Mouse (Mus musculus) myocyte (in vitro differentiated cells): ENCODE data around the gene Gzmk. TPM values are rescaled to one million over a fixed set of nuclear protein-coding genes. Genes with fewer than 3 reads are reported as not detected.

Experiments used
- H3K27me3 ChIP-seq: one replicate; pipeline ENCODE4 v1.6.1; 2011; ENCODE audit not compliant: control insufficient read depth, insufficient read depth, insufficient read length
- H3K36me3 ChIP-seq: one replicate; pipeline ENCODE4 v1.6.1; 2011; ENCODE audit not compliant: control insufficient read depth, insufficient read depth
- H3K4me2 ChIP-seq: one replicate; pipeline ENCODE4 v1.6.1; 2011; ENCODE audit warnings: low read depth, control low read depth
- H3K4me3 ChIP-seq: one replicate; pipeline ENCODE4 v1.5.1; 2011; ENCODE audit warnings: mild to moderate bottlenecking, control low read depth, moderate library complexity
- H3K79me2 ChIP-seq: one replicate; pipeline ENCODE4 v1.6.1; 2011; ENCODE audit not compliant: control insufficient read depth, insufficient read depth
- H3ac ChIP-seq: one replicate; pipeline ENCODE4 v1.6.1; 2011; ENCODE audit not compliant: control insufficient read depth, insufficient read length
- CEBPB ChIP-seq: IDR thresholded peaks from 2 replicates; pipeline ENCODE4 v1.6.1; 2011; ENCODE audit warnings: mild to moderate bottlenecking, moderate library complexity; ENCODE audit not compliant: poor library complexity, insufficient read depth, severe bottlenecking
- E2F4 ChIP-seq: IDR thresholded peaks from one replicate; pipeline ENCODE4 v1.6.1; 2011; ENCODE audit warnings: mild to moderate bottlenecking, control low read depth, moderate library complexity; ENCODE audit not compliant: insufficient read depth
- MAX ChIP-seq: IDR thresholded peaks from one replicate; pipeline ENCODE4 v1.6.1; 2011; ENCODE audit warnings: low read depth, mild to moderate bottlenecking, control low read depth
- MYOD1 ChIP-seq, 3 experiments: IDR thresholded peaks; one replicate each; pipeline ENCODE4 v1.6.1; 2011; ENCODE audit warnings: control low read depth in 2 of 3, low read depth in 2 of 3, mild to moderate bottlenecking in 2 of 3, moderate library complexity in 1 of 3; ENCODE audit not compliant: insufficient read length in 2 of 3, control insufficient read depth in 1 of 3
- MYOG ChIP-seq, 3 experiments: IDR thresholded peaks; one replicate each; pipeline ENCODE4 v1.6.1; 2011; ENCODE audit warnings: control low read depth in 2 of 3, low read depth in 2 of 3, mild to moderate bottlenecking in 2 of 3; ENCODE audit not compliant: insufficient read length in 2 of 3, control insufficient read depth in 1 of 3, insufficient read depth in 1 of 3
- POLR2A ChIP-seq: IDR thresholded peaks from one replicate; pipeline ENCODE4 v1.6.1; 2011; ENCODE audit warnings: low read depth, mild to moderate bottlenecking, control low read depth, moderate library complexity; ENCODE audit not compliant: insufficient read length
- POLR2AphosphoS2 ChIP-seq: IDR thresholded peaks from one replicate; pipeline ENCODE4 v1.6.1; 2011; ENCODE audit warnings: low read depth, control low read depth; ENCODE audit not compliant: insufficient read length
- REST ChIP-seq: IDR thresholded peaks from one replicate; pipeline ENCODE4 v1.6.1; 2011; ENCODE audit warnings: mild to moderate bottlenecking, control low read depth, moderate library complexity; ENCODE audit not compliant: insufficient read depth, insufficient read length
- SRF ChIP-seq: IDR thresholded peaks from one replicate; pipeline ENCODE4 v1.6.1; 2011; ENCODE audit warnings: low read depth; ENCODE audit not compliant: control insufficient read depth, insufficient read length
- TCF12 ChIP-seq: IDR thresholded peaks from one replicate; pipeline ENCODE4 v1.6.1; 2011; ENCODE audit warnings: mild to moderate bottlenecking, control low read depth; ENCODE audit not compliant: poor library complexity, insufficient read depth, severe bottlenecking
- TCF3 ChIP-seq: IDR thresholded peaks from one replicate; pipeline ENCODE4 v1.6.1; 2011; ENCODE audit warnings: low read depth, control low read depth; ENCODE audit not compliant: insufficient read length
- USF1 ChIP-seq: IDR thresholded peaks from one replicate; pipeline ENCODE4 v1.6.1; 2011; ENCODE audit warnings: low read depth, mild to moderate bottlenecking, control low read depth, moderate library complexity
- polyA plus RNA-seq: library from polyadenylated mRNA; unstranded; fragments of >200 nt; fragmentation: generic; extraction: Trizol; gene quantifications from one replicate; pipeline ENCODE4 v1.2.1, GENCODE M21; 2012; ENCODE audit warnings: missing spikeins

Gene Gzmk
- polyA plus RNA-seq, 1 experiment, result not detected

- no peak overlapping the region for H3K4me2 ChIP-seq
- no peaks in the 10 kb centered on the region for H3K79me2 ChIP-seq
- no peak overlapping the region for H3ac ChIP-seq
- no peaks in the 10 kb centered on the region for H3K27me3 ChIP-seq
- no peak for TF ChIP-seq MYOG (IDR thresholded peaks at IDR 0.05; ENCODE audit: control insufficient read depth in 1 of 3, insufficient read depth in 1 of 3, insufficient read length in 2 of 3, low read depth in 2 of 3)
- no peak for TF ChIP-seq TCF3
- TF ChIP-seq SRF, result no peak
- no peak for TF ChIP-seq MAX
- TF ChIP-seq CEBPB, result no peak
- no peak for TF ChIP-seq USF1
- TF ChIP-seq POLR2AphosphoS2, result no peak
- TF ChIP-seq REST, result no peak
- no peak for TF ChIP-seq TCF12
- no peak for TF ChIP-seq POLR2A
- no peak for TF ChIP-seq MYOD1 (IDR thresholded peaks at IDR 0.05; ENCODE audit: control insufficient read depth in 1 of 3, insufficient read length in 2 of 3, low read depth in 2 of 3)
- TF ChIP-seq E2F4, result no peak
- H3K36me3 ChIP-seq, result no peaks in the 10 kb centered on the region
- no peak overlapping the region for H3K4me3 ChIP-seq
Observed at GRCm38 (mm10) chr13:113151556-113151955, 74.2 kb downstream of the Gzmk start.

- Histone ChIP-seq H3K4me3 (no peak overlapping the region), H3K27me3 (no peaks in the 10 kb centered on the region), H3K36me3 (no peaks in the 10 kb centered on the region), H3K79me2 (no peaks in the 10 kb centered on the region), H3ac (no peak overlapping the region), H3K4me2 (no peak overlapping the region)
- TF ChIP-seq MAX (no peak), MYOD1 (IDR thresholded peaks at IDR 0.05; ENCODE audit: control insufficient read depth in 1 of 3, insufficient read length in 2 of 3, low read depth in 2 of 3) (no peak)
Observed at GRCm38 (mm10) chr13:113139597-113139996, 86.1 kb downstream of the Gzmk start.

- Histone ChIP-seq H3K27me3 (no peaks in the 10 kb centered on the region), H3K4me3 (no peak overlapping the region), H3K4me2 (no peak overlapping the region), H3ac (no peak overlapping the region), H3K79me2 (no peaks in the 10 kb centered on the region), H3K36me3 (no peaks in the 10 kb centered on the region)
- TF ChIP-seq REST (no peak), CEBPB (no peak), POLR2A (no peak), MYOG (IDR thresholded peaks at IDR 0.05; ENCODE audit: control insufficient read depth in 1 of 3, insufficient read depth in 1 of 3, insufficient read length in 2 of 3, low read depth in 2 of 3) (no peak), TCF3 (no peak), MYOD1 (IDR thresholded peaks at IDR 0.05; ENCODE audit: control insufficient read depth in 1 of 3, insufficient read length in 2 of 3, low read depth in 2 of 3) (no peak), E2F4 (no peak), POLR2AphosphoS2 (no peak), MAX (no peak)
Observed at GRCm38 (mm10) chr13:113129974-113130373, 95.7 kb downstream of the Gzmk start.

Other genes with a start within 250 kb of the Gzmk start
- gene Ccno, start 238.1 kb downstream of the Gzmk start, polyA plus RNA-seq, result 1.4 TPM
- gene Mcidas, start 232.1 kb downstream of the Gzmk start, polyA plus RNA-seq, result not detected
- not detected for gene Cdc20b, start 190.8 kb downstream of the Gzmk start, polyA plus RNA-seq
- 68.8 TPM for gene Gpx8, start 179.5 kb downstream of the Gzmk start, polyA plus RNA-seq
- gene Gzma, start 124.9 kb downstream of the Gzmk start, polyA plus RNA-seq, result not detected
- gene Esm1, start 16.2 kb downstream of the Gzmk start, polyA plus RNA-seq, result not detected
- 1.7 TPM for gene BC067074, start 67.3 kb upstream of the Gzmk start, polyA plus RNA-seq